Mouse (Mus musculus) E14TG2a.4 (cell line): ENCODE data around the gene Cdk6.
"Not testable (repeated sequence)": the region's sequence is repeated elsewhere in the genome, so short reads cannot be mapped to it uniquely, and the experiment has no call there.

Experiments used
- H3K27me3 ChIP-seq: 2 replicates; pipeline ENCODE4 v1.6.1; 2014; ENCODE audit warnings: low read length, control low read depth; ENCODE audit not compliant: insufficient read depth
- H3K36me3 ChIP-seq: 2 replicates; pipeline ENCODE4 v1.6.1; 2014; ENCODE audit warnings: low read length, control low read depth; ENCODE audit not compliant: insufficient read depth
- H3K4me1 ChIP-seq: replicated peaks from 2 replicates; pipeline ENCODE4 v1.6.1; 2014; ENCODE audit warnings: low read depth, low read length, control low read depth
- H3K4me3 ChIP-seq: replicated peaks from 2 replicates; pipeline ENCODE4 v1.5.1; 2014; ENCODE audit warnings: mild to moderate bottlenecking, low read length
- H3K9me3 ChIP-seq: 2 replicates; pipeline ENCODE4 v1.6.1; 2014; ENCODE audit warnings: low read length, control low read depth
- CTCF ChIP-seq: conservative IDR thresholded peaks from 2 replicates; pipeline ENCODE4 v1.5.1; 2014; ENCODE audit warnings: low read length
- NANOG ChIP-seq: IDR thresholded peaks from 2 replicates; pipeline ENCODE4 v1.6.1; 2014; ENCODE audit warnings: borderline replicate concordance, low read length, mixed read lengths
- POU5F1 ChIP-seq: IDR thresholded peaks from 2 replicates; pipeline ENCODE4 v1.6.1; 2014; ENCODE audit warnings: low read length, borderline replicate concordance

Cdk6 gene

DNA sequence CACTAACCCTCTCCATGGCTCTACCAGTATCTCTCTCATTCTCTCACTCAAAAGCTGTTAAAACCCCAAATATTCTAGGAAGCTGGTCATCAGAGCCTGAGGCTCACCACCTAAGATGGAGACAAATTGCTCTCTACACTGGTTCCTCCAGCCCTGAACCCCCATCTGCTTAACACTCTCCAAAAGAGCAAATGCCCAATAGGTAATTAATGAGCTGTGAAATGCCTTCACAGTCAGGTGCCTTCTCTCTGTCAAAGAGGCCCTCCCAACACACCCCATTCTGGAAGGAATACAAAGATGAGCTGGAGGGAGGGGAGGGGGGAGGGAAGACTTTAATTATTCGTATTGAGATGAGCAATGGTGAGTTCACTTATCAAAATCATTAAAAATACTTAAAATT lies 21.1 kb upstream of the Cdk6 start:
- H3K4me3 ChIP-seq, result no peak overlapping the region
- H3K36me3 ChIP-seq, result no peaks in the 10 kb centered on the region
- 0 out of 2 replicates have a peak, but pooled peaks cover 8% of the 10 kb centered on the region for H3K9me3 ChIP-seq
- TF ChIP-seq NANOG (peak; percentile 61; the same call in 1 of the 2 replicates), CTCF (no peak)
- peaks cover 20% of the 10 kb centered on the region for H3K4me1 ChIP-seq
- no peaks in the 10 kb centered on the region for H3K27me3 ChIP-seq

DNA sequence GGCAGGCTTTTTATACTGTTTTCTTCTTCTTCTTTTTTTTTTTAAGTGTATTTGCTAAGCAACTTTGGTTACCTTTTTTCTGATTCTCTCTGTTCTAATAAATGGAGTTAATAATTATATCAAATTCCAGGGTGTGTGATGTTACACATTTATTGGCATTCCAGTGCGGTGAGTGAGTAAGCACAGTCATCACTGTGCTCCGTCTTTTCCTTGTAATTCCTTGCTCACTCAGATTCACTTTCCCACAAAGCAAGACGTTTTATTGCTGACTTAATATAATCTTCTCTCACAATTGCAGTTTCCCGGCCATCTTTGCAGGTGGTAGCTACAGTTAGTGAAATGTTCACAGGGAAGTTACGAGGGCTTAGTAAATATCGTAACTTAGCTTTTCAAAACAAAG lies 19.2 kb upstream of the Cdk6 start:
- Histone ChIP-seq H3K4me3 (no peak overlapping the region), H3K9me3 (0 out of 2 replicates have a peak, but pooled peaks cover 8% of the 10 kb centered on the region), H3K4me1 (peaks cover 20% of the 10 kb centered on the region), H3K27me3 (no peaks in the 10 kb centered on the region), H3K36me3 (no peaks in the 10 kb centered on the region)
- TF ChIP-seq POU5F1 (no peak), CTCF (no peak), NANOG (no peak)

DNA sequence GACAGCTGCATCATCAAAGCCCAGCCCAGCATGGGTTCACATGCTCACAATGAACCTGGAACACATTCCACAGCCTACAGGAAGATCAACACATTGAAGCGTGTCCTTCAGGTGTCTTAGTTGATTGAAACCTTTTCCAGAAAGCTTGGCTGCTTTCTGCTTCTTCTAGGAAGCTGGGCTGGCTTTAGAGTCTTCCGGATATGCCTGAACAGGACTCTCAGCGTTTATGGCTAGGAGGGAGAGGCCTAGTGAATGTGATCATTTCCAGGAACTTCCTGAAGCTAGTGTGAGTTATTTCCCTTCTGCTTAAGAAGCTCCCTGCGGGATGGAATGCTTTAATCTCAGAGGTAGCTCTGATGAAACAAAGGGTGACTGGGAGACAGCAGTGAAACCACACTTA lies 17.2 kb upstream of the Cdk6 start:
- no peaks in the 10 kb centered on the region for H3K27me3 ChIP-seq
- no peaks in the 10 kb centered on the region for H3K36me3 ChIP-seq
- H3K4me3 ChIP-seq, result no peak overlapping the region
- H3K9me3 ChIP-seq, result 0 out of 2 replicates have a peak, but pooled peaks cover 8% of the 10 kb centered on the region
- H3K4me1 ChIP-seq, result peaks cover 13% of the 10 kb centered on the region
- TF ChIP-seq POU5F1 (no peak), CTCF (no peak), NANOG (no peak; the same call in 1 of the 2 replicates)

DNA sequence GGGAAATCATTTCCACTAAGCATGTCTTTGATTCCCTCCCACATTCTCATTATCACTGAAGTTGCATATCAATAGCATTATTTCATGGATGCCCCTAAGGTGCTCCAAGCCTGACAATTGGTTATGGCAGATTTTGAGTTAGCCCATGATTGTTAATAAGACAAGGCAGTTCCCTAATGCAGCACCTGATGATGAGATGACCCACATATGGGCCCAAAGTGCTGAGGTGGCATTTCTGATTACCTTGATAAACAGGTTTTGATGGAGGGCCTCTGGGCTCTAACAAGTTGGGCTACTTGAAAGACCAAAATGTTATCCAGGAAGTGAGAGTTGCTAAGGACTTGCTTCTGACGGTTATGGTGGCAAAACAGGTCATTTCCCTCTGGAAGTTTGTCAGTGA lies 11.9 kb upstream of the Cdk6 start:
- Histone ChIP-seq H3K9me3 (peaks cover 6% of the 10 kb centered on the region; the same call in 1 of the 2 replicates), H3K36me3 (no peaks in the 10 kb centered on the region), H3K4me1 (peaks cover 32% of the 10 kb centered on the region), H3K27me3 (0 out of 2 replicates have a peak, but pooled peaks cover 3% of the 10 kb centered on the region), H3K4me3 (no peak overlapping the region)
- TF ChIP-seq CTCF, result no peak

DNA sequence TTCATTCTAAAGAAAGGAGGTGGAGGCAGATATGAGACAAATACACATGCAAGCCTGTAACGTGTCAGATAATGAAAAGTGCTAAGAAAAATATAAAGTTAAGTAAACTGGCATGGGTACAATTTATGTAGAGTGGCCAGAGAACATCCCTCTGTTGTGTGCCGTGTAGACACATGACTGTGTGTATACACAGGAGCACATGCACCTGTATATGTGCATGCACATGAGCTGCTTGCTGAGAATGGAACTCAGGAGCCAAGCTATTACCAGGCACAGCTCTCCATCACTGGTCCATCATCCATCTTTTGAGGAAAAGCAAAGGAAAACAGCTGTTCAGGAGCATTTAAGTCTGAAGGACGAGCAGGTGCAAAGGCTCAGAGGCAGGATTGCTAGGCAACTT lies 10.4 kb upstream of the Cdk6 start:
- H3K36me3 ChIP-seq, result no peaks in the 10 kb centered on the region
- H3K4me1 ChIP-seq, result peaks cover 32% of the 10 kb centered on the region
- peaks cover 6% of the 10 kb centered on the region; the same call in 1 of the 2 replicates for H3K9me3 ChIP-seq
- H3K4me3 ChIP-seq, result no peak overlapping the region
- no peak for TF ChIP-seq POU5F1
- TF ChIP-seq NANOG, result no peak
- H3K27me3 ChIP-seq, result 0 out of 2 replicates have a peak, but pooled peaks cover 3% of the 10 kb centered on the region

DNA sequence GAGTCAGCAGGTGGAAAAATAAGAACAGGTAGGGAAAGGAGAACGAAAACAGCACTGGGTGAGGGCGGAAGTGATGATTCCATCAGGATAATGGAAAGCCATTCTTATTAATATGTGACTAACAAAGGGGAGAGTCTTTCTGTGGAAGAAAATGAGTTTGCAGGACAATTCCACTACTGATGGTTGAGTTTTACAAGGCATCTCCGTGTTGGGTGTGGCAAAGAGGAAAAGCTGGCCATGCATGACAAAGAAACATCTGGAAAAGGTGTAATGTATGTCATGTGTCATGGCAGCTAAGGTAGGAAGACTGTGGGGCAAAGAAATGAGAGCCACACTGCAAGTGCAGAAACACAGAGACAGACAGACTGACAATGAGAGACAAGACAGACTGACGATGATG lies 8.3 kb upstream of the Cdk6 start:
- H3K9me3 ChIP-seq, H3K27me3 ChIP-seq, H3K4me3 ChIP-seq, H3K36me3 ChIP-seq: not testable (repeated sequence)
- peak; percentile 50; the same call in 1 of the 2 replicates for TF ChIP-seq NANOG
- peak; percentile 88 for TF ChIP-seq POU5F1
- H3K4me1 ChIP-seq, result peaks cover 32% of the 10 kb centered on the region

DNA sequence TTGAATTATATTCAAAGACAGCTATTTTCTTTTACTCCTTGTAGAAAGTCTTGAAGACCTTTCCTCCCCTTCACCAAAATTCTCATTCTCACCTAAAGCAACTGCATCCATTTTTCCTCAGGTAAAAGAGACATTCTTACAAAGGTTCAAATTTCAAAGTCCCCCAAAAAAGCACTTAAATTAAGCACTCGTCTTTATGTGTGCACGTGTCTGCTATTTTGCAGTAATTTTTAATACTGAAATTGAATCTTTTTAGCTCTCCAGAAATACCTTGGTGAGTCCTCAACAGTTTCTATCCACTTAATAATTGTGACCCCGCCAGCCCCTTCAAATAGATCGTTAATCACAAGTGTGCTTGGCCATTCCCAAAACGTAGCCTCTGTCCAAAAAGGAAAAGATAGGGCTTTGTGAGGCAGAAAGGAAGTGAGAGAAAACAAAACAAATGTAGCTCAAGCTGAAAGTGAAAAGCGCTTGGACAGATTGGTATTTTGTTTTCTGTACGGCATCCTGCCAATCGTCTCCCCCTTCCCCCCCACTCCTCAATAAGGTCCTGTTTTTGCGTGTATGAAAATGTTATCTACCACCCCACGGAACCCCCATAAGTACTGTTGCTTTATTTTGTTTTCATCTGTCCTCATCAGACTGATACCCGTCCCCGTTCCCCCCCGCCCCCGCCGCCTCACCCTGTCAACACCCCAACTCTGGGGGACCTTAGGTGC lies 786 bp upstream of the Cdk6 start:
- not testable (repeated sequence) for H3K36me3 ChIP-seq, H3K9me3 ChIP-seq, H3K27me3 ChIP-seq
- Histone ChIP-seq H3K4me3 (peak overlapping the region; percentile 89), H3K4me1 (peaks cover 12% of the 10 kb centered on the region)

DNA sequence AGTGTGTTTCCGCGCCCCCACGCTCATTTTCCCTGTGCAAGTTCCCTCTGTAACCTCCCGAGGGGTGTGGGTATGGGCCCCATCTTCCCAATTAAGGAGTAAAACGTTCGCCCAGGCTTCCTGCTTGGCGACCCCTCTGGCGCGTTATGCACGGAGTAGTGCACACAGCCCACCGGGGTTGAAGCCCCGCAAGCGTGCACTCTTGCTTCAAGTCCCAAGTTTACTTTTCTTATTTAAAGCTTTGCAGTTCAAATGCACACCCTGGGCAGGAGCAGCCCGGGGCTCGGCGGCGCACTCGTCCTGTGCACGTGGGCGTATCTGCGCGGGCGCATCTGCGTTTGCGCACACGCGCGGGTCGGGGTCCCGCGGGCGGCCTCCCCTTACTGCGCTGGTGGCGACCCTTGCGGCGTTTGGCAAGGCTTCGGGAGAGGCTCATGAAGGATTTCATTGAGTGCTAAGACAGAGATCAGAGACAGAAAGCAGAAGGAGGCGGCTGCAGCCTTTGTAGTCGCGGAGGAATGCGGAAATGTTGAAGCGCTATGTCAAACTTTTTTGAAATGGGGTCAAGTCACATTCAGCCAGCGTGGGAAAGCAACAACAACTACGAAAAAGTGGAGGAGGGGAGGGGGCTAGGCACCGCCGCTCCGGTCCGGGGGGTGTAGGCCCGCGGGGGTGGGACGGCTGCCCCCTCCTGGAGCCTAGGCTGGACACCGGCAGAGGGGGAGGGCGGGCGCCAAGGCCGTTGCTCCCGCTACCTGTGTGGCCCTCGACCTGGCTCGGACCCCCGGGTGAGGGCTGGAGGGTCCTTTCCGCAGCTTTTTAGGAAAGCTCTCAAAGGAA lies 866 bp downstream of the Cdk6 start:
- Histone ChIP-seq H3K36me3 (peaks cover 12% of the 10 kb centered on the region), H3K9me3 (no peaks in the 10 kb centered on the region), H3K4me1 (peaks cover 18% of the 10 kb centered on the region), H3K27me3 (peaks cover 4% of the 10 kb centered on the region), H3K4me3 (peak overlapping the region; percentile 89)
- TF ChIP-seq POU5F1 (no peak), CTCF (no peak), NANOG (no peak; the same call in 1 of the 2 replicates)
